Mouse (Mus musculus) stomach, postnatal 0 days (tissue): ENCODE measurements around the gene Prkag2.

Source experiments
- CTCF ChIP-seq: IDR thresholded peaks from 2 replicates; pipeline ENCODE4 v1.5.1; 2016; ENCODE audit warnings: antibody characterized with exemption, low read depth, mild to moderate bottlenecking, moderate library complexity
- EP300 ChIP-seq: optimal IDR thresholded peaks from 2 replicates; pipeline ENCODE3; 2016; ENCODE audit warnings: antibody characterized with exemption

DNA sequence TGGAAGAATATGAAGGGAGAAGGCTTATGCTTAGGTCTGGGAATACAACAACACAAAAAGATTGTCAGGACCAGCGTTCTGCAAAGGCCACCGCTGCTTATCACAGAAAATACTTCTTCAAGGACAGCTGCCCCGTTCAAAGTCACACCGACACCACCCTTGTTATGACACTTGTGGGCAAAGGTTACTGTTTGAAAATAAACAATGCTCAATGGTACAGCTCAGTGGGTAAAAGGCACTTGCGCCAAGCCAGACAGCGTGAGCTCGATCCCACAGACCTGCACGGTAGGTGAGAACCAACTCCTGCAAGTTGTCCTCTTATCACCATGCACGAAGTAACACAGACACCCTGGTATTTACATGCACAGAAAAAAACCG is 120.5 kb downstream of the Prkag2 start:
- TF ChIP-seq CTCF (no peak), EP300 (no peak)
